Mouse (Mus musculus) fat pad, adult 2 months (tissue): ENCODE data around the gene Srgap2.
"Not testable (repeated sequence)": the region's sequence is repeated elsewhere in the genome, so short reads cannot be mapped to it uniquely, and the experiment has no call there.

Source experiments
- DNase-seq: peaks from one replicate; pipeline ENCODE4 v3.0.0-alpha.2; 2011; ENCODE audit warnings: low read depth, low spot score; ENCODE audit errors: extremely low read depth

The Srgap2 gene

DNA sequence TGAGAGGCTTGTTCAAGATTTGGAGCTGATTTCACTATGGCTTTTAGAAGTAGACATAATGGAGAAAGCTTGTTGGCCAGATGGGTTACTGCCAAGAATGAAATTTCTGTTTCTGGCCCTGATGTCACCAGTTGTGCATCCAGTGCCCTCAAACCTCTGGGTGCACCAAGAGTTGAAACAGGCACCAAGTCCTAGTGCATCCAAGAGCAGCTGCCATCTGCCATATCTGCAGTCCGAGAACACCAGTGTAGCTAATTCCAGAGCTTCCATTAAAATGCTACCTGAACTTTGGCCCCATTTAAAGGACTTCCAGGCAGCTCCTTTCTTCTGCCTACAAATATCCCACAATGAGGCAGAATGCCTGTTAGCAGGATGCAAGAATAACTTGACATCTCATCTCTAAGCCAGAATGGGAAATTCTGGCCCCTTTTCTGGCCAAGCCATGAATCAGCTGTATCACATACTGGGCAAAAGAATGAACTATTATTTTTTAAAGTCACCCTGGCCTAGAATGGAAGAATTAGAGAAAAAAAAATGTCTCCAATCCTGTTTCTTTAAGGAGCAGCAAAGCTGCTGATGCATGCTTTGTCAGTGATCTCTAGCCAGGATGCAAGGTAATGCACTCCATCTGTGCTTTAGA is 180.1 kb downstream of the Srgap2 start:
- no peak for DNase-seq

DNA sequence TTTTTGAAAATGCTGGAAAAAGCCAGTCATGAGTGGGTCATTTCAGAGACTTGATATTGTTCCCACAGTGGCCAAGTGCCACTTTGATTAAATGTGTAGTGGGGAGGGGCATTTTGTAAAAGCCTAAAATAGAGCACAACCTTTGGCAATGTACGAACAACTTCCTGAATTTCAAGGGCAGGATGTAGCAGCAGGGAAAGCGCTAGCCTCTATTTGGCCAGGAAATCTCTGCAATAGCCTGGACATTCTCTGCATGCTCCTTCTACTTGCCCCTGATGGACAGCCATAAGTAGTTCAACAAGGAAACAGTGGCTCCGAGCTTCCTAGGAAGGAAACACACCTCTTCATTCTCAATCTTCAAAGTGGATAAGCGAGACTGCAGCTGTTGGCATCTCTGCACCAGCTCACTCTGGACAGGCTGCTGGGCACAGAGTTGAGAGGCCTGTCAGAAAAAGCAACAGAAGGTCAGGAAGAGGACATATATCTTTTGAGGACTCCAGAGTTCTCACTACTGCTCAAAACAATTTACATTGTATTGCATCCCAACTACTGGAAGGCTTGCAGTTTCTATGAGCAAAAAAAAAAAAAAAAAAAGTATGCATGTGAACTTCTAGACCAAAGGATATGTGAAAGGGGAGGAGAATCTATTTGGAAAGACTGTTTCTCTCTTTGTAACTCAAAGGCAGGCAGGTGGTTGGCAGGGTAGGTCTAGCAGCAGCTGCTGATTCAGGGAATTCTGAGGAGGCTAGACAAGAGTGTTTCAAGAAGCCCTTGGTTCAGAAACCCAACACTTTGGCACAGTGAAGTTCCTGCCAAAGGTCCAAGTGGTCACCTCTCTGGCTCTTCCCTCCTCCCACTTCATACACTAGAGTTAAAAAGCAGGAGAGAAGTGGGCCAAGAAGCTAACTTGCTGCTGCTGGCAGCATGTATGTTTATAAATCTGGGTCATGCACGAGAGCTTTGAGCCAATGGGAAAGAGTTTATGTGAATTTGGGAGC is 181.4 kb downstream of the Srgap2 start:
- no peak for DNase-seq

DNA sequence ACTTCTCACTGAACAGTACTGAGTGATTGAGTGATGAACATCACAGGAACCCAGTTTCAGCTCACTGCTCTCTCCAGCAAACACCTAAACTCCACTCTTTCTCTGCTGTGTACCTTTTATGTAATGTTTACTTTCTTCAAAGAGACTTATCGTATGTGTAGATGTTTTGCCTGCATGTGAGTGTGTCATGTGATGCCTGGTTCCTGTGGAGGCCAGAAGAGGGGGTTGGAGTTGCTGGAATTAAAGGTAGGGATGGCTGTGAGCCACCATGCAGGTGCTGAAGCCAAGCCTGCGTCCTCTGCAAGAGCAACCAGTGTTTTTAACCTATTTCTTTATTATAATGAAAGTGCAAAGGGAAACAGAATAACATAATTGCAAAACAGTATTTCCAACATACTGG is 182.5 kb downstream of the Srgap2 start:
- DNase-seq: no peak

GRCm38 (mm10) chr1:131336017-131336416 is 191.1 kb downstream of the Srgap2 start:
- DNase-seq: no peak

DNA sequence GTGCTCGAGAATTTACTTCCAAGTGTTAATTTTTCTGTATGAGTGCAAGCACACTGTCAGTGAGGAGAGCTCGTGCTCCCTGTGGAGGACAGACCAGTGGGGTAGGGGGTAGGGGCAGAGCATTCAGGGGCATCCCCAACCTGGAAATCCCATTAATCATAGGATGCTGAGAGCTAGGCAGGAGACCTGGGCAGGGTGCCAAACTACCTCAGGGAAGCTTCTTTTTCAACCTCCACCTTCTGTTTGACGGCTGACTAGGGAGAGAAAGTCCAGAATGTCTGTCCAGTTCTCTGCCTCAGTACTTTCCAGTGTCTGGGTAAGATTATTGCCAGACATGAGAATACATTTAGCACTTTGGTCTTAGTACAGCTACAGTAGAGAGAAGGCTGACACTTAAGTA is 191.5 kb downstream of the Srgap2 start:
- no peak for DNase-seq

GRCm38 (mm10) chr1:131331180-131331579 is 196.0 kb downstream of the Srgap2 start:
- no peak for DNase-seq

GRCm38 (mm10) chr1:131329093-131329492 is 198.1 kb downstream of the Srgap2 start:
- DNase-seq: not testable (repeated sequence)

DNA sequence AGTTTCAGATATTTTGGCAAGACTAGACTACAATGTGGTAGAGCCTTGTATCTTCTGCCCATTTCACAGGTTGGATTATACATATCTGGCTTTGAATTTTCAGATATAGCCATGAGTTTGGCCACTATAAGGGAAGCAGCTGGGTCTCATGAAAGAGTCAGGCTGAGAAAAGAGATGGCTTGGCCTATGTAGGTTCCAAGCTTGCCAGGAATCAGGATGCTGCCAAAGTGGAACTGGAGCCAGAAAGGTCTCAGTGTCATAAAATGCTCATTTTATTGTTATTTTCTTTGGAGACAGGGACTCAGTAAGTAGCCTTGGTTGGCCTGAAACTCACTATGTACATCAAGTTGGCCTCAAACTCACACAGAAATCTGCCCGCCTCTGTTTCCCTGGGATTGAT is 200.0 kb downstream of the Srgap2 start:
- no peak for DNase-seq

GRCm38 (mm10) chr1:131324816-131325463 is 202.2 kb downstream of the Srgap2 start:
- DNase-seq: no peak

DNA sequence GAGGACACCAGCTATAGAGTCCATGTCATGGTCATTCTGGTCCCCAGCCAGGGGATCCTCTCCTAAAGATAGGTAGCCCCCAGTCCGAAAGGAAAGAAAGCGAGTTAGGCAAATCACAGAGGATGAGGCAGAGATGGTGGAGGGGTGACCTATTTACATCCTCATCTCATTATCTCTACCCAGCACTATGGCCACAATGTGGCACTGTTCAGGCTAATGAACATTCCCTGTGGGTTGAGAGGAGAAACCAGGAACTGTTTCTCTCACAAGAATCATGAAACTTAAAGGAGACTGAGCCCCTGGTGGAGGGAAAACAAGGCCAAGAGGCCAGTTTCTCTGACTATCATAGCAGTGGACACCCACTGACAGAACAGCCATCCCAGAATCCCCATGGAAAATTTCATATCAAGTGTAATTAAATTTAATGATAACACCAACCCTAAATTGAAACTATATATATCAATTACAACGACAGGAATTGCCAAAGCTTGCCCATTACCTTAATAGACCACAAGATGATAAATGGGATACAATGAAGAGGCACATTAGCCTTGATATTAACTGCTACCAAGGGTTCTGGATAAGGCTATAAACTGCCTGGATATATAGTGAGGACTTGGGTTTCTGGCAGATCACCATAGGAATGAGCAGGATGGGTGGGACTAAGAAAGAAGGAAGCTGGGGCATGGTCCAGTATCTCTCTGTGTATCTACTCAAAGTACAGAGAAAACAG is 207.4 kb downstream of the Srgap2 start:
- DNase-seq: no peak

GRCm38 (mm10) chr1:131318397-131318796 is 208.8 kb downstream of the Srgap2 start:
- DNase-seq: no peak

- no peak for DNase-seq
Measured at GRCm38 (mm10) chr1:131317625-131318024, 209.5 kb downstream of the Srgap2 start.

- no peak for DNase-seq
Measured at GRCm38 (mm10) chr1:131311284-131311683, 215.9 kb downstream of the Srgap2 start.

DNA sequence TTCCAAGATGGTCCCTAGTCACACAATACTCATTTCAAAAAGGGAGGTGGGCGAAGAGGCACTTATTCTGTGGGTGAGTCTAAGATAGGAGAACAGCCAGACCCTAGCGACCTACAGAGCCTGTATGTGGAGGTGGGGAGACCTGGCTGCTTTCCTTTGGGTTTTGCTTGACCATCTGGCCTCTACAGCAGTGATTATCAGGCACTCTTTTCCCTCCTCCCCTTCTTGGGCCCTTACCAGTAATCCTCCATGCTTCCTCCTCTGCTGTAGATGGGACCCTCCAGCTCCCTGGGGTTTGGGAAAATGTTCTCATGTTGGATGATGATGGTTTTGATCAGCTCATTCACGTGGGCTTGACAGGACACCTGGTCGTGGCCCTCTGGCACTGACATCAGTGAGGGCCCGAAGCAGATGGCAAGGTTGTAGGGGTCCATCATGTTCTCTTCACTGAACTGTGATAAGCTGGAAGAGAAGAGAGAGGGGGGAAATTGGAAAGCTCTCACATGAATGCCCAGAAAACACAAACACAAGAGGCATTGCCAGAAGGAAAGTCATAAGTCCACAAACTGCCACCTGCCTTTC is 216.8 kb downstream of the Srgap2 start:
- no peak for DNase-seq

- no peak for DNase-seq
Measured at GRCm38 (mm10) chr1:131300750-131301149, 226.4 kb downstream of the Srgap2 start.

- no peak for DNase-seq
Measured at GRCm38 (mm10) chr1:131299788-131300187, 227.4 kb downstream of the Srgap2 start.

GRCm38 (mm10) chr1:131299240-131299639 is 227.9 kb downstream of the Srgap2 start:
- DNase-seq: no peak

DNA sequence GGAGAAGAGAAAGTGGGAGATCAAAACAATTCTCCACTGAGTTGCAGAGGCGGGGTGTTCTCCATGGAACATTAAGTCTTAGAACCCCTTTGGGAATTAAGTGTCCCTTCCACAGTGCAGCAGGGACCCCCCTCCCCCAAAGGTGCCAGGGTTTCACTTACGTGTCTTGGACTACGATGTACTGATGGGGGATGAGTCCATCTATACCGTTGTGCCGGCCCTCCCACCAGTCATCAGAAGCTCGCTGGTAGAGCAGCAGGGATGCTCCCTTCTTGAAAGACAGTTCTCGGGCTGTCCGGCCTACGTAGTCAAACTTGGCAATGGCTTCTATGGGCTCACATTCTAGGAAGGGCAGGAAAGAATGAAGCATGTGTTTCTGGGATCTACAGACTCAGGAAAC is 229.0 kb downstream of the Srgap2 start:
- DNase-seq: no peak

GRCm38 (mm10) chr1:131296726-131297125 is 230.4 kb downstream of the Srgap2 start:
- DNase-seq: no peak

GRCm38 (mm10) chr1:131295200-131295599 is 232.0 kb downstream of the Srgap2 start:
- no peak for DNase-seq

DNA sequence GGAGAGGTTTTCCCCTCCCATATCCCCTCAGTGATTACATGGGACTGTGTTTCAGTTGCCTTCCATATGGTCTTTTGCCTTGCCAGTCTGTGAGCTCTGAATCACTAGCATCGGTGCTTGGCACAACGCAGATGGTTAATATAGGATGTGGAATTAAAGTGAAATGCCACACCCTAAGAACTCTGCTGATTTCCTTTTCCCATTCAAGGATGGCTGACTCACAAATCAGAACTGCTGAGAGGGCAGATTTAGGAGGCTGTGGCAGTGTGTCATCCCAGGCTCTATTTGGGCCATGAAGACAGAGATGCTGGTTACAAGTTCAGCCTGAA is 233.3 kb downstream of the Srgap2 start:
- DNase-seq: no peak
